ENCODE assay signal across 8 mouse cellular contexts in the genomic region with DNA sequence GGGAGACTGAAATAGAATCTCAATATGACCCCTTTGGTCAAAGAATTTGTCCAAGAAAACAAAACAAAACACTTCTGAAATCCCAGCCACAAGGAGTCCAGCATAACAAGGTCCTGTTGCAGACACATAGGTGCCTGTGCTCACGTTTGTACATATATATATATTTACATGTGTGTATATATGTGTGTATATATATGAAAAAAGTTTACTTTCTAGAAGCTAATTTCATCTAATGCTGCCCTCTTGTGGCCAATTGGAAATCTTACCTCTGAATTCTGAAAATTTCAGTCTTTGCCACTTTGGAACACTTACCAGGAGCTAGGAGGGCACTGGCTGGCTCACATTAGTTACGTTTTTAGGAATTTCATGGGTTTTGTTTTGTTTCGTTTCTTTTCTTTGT. TPM values are rescaled to one million over a fixed set of nuclear protein-coding genes. Genes with fewer than 3 reads are reported as not detected.
A peak's percentile ranks its signal among the peaks of the same experiment; 100 is the strongest.
DNase-seq lines count a peak whose midpoint lies in the region.
"Had no signal": no experiment of that assay in that cellular context is flagged by ENCODE, and none has a peak within 500 bp of the region (broad histone marks: within the 10 kb centered on the region; RNA-seq: fewer than 3 reads in every experiment).

No protein-coding gene starts in this region.

- peak; percentile 46 for DNase-seq in kidney, adult 9 months
- DNase-seq in kidney, adult 18-20 months: no peak
- DNase-seq in 3T3-L1 (ENCODE audit: low read depth, low spot score): peak; percentile 69
- DNase-seq in A20 (ENCODE audit: low read depth, low spot score): peak; percentile 50
- DNase-seq in embryo, embryonic 10 days (ENCODE audit: low spot score): peak; percentile 14
- no peak for DNase-seq in c-Kit-positive CD71-positive TER-119-positive erythroid progenitor cells, embryonic 14.5 days (ENCODE audit: low spot score)
- DNase-seq in layer of hippocampus, postnatal 10 days (ENCODE audit: low spot score in 2 of 2): no peak
- DNase-seq: right cerebral cortex, postnatal 14 days had no signal

RNA-seq across cellular contexts. Expression of a gene that starts 17.7 kb away (rescaled TPM):
- total RNA-seq in layer of hippocampus, postnatal 10 days (2021): 1 to 10 TPM; 5.5 to 5.7 TPM

RNA-seq across cellular contexts. Expression of a gene that starts 44.8 kb away (rescaled TPM):
- total RNA-seq in layer of hippocampus, postnatal 10 days (2021): not detected

Comparison
In these comparisons a context has a peak if more than half of its experiments do, and no peak if none do; other contexts are left out.
1. DNase-seq: peak in kidney, adult 9 months (single experiment), 3T3-L1 (single experiment), A20 (single experiment) and embryo, embryonic 10 days (single experiment); none in kidney, adult 18-20 months (single experiment), c-Kit-positive CD71-positive TER-119-positive erythroid progenitor cells, embryonic 14.5 days (single experiment) and layer of hippocampus, postnatal 10 days (0 of 2).